Mouse (Mus musculus): Measurements from ENCODE around the gene Hoxc9. TPM values are rescaled to one million over a fixed set of nuclear protein-coding genes. Genes with fewer than 3 reads are reported as not detected.
A peak's percentile ranks its signal among the peaks of the same experiment; 100 is the strongest.

The Hoxc9 gene
- total and polyA plus RNA-seq, 3 experiments = 0.12 to 0.26 TPM; not detected in 1

GRCm38 (mm10) chr15:102987124-102987833 is 11.0 kb downstream of the Hoxc9 start:
- no peak overlapping the region for H3K4me3 ChIP-seq (replicated peaks in 1 of 3; ENCODE audit: low read depth in 2 of 3, low read length in 2 of 3, poor library complexity in 1 of 3)
- H3K27me3 ChIP-seq (replicated peaks) = peaks cover 64% of the 10 kb centered on the region
- DNase-seq (ENCODE audit: extremely low read depth) = peak; percentile 93
- H3K9me3 ChIP-seq (replicated peaks; ENCODE audit: low read length) = no peaks in the 10 kb centered on the region
- dilution Hi-C loops (cut with MboI; ENCODE audit: extremely low pct_ligation_motif_present, extremely low pct_unique_long_range_greater_than_20kb, low sequenced_read_pairs) (no loop called here), in situ Hi-C loops (cut with MboI; ENCODE audit: low pct_ligation_motif_present, low pct_unique_long_range_greater_than_20kb, low sequenced_read_pairs) (loop anchor here (5.0 to 10.0 kb wide), 2 partner anchors 185 to 328 kb away; partner anchors contain the start of gene Gpr84)
- no peaks in the 10 kb centered on the region for H3K36me3 ChIP-seq (replicated peaks in 1 of 2; ENCODE audit: control insufficient read depth in 1 of 2, insufficient read depth in 1 of 2, low read length in 1 of 2)
- H3K27ac ChIP-seq (ENCODE audit: insufficient read depth, low read depth) = no peak overlapping the region
- H3K79me2 ChIP-seq (replicated peaks; ENCODE audit: control insufficient read depth, extremely low read depth, insufficient read depth, poor library complexity, severe bottlenecking) = no peaks in the 10 kb centered on the region
- H3K9ac ChIP-seq (ENCODE audit: insufficient read depth, low read depth) = no peak overlapping the region
- TF ChIP-seq NELFE (IDR thresholded peaks at IDR 0.05; ENCODE audit: low read depth, low read length) (peak; percentile 55; the same call in 1 of the 2 replicates), KAT2A (IDR thresholded peaks at IDR 0.05; ENCODE audit: insufficient replicate concordance, low read length) (no peak), CHD1 (IDR thresholded peaks at IDR 0.05; ENCODE audit: low read depth, low read length) (no peak), SMC3 (IDR thresholded peaks at IDR 0.05; ENCODE audit: low read depth, low read length) (peak; percentile 99), TCF12 (IDR thresholded peaks at IDR 0.05; ENCODE audit: low read depth, low read length) (no peak), TBP (conservative IDR thresholded peaks at IDR 0.05; ENCODE audit: low read depth, low read length) (no peak), CTCF (conservative IDR thresholded peaks at IDR 0.05 in 1 of 2, IDR thresholded peaks at IDR 0.05 in 1 of 2; ENCODE audit: low read depth in 2 of 2, low read length in 2 of 2) (peak; percentile 69 to 98), JUN (IDR thresholded peaks at IDR 0.05; ENCODE audit: insufficient read depth, low read depth, low read length) (no peak), ZNF384 (IDR thresholded peaks at IDR 0.05; ENCODE audit: low read depth, low read length) (no peak), CHD2 (IDR thresholded peaks at IDR 0.05; ENCODE audit: low read length) (no peak), NRF1 (IDR thresholded peaks at IDR 0.05; ENCODE audit: low read depth, low read length) (no peak), EP300 (IDR thresholded peaks at IDR 0.05; ENCODE audit: low read length) (no peak), POLR2A (IDR thresholded peaks at IDR 0.05; ENCODE audit: low read depth, low read length) (no peak), RAD21 (IDR thresholded peaks at IDR 0.05; ENCODE audit: low read depth, low read length) (peak; percentile 99), ELF1 (IDR thresholded peaks at IDR 0.05; ENCODE audit: low read depth, low read length) (no peak), USF1 (IDR thresholded peaks at IDR 0.05; ENCODE audit: low read depth, low read length) (no peak), UBTF (IDR thresholded peaks at IDR 0.05; ENCODE audit: low read depth, low read length) (no peak), HCFC1 (IDR thresholded peaks at IDR 0.05; ENCODE audit: low read depth, low read length) (no peak), ZC3H11A (IDR thresholded peaks at IDR 0.05; ENCODE audit: low read depth, low read length) (peak; percentile 98), MAZ (IDR thresholded peaks at IDR 0.05; ENCODE audit: low read depth, low read length) (0 out of 2 replicates have a peak, but pooled peaks have one; percentile 41), MEF2A (IDR thresholded peaks at IDR 0.05; ENCODE audit: borderline replicate concordance, low read depth, low read length) (no peak), MAX (IDR thresholded peaks at IDR 0.05; ENCODE audit: low read length) (no peak), USF2 (conservative IDR thresholded peaks at IDR 0.05; ENCODE audit: low read depth, low read length) (no peak), MAFK (IDR thresholded peaks at IDR 0.05; ENCODE audit: insufficient replicate concordance, low read length) (no peak), MYC (IDR thresholded peaks at IDR 0.05; ENCODE audit: low read depth, low read length) (no peak), GABPA (IDR thresholded peaks at IDR 0.05; ENCODE audit: insufficient replicate concordance, low read depth, low read length) (no peak), SIN3A (IDR thresholded peaks at IDR 0.05; ENCODE audit: low read length) (no peak), ZMIZ1 (IDR thresholded peaks at IDR 0.05; ENCODE audit: low read depth, low read length) (no peak), ETS1 (conservative IDR thresholded peaks at IDR 0.05; ENCODE audit: low read depth, low read length) (no peak), IRF4 (IDR thresholded peaks at IDR 0.05; ENCODE audit: low read depth, low read length) (peak; percentile 30; the same call in 1 of the 2 replicates), JUND (conservative IDR thresholded peaks at IDR 0.05; ENCODE audit: low read depth, low read length) (no peak), MXI1 (IDR thresholded peaks at IDR 0.05; ENCODE audit: low read depth, low read length) (no peak), POLR2AphosphoS2 (IDR thresholded peaks at IDR 0.05; ENCODE audit: low read depth, low read length) (no peak), PAX5 (IDR thresholded peaks at IDR 0.05; ENCODE audit: low read length) (no peak), BHLHE40 (IDR thresholded peaks at IDR 0.05; ENCODE audit: low read depth, low read length) (0 out of 2 replicates have a peak, but pooled peaks have one; percentile 7), E2F4 (IDR thresholded peaks at IDR 0.05; ENCODE audit: insufficient replicate concordance, low read depth, low read length) (no peak), ZKSCAN1 (IDR thresholded peaks at IDR 0.05; ENCODE audit: borderline replicate concordance, low read depth, low read length) (no peak), RCOR1 (conservative IDR thresholded peaks at IDR 0.05; ENCODE audit: low read depth, low read length) (no peak)
- peaks cover 0 to 2% of the 10 kb centered on the region in 2 experiments; a peak in 1 of 4 replicates for H3K4me1 ChIP-seq (ENCODE audit: control insufficient read depth in 1 of 2, insufficient read depth in 2 of 2)
- H3K4me2 ChIP-seq (ENCODE audit: insufficient read depth, low read depth, poor library complexity, severe bottlenecking) = no peak overlapping the region

All from CH12.LX (cell line).